Mouse (Mus musculus): ENCODE results near the gene Ak1.

The Ak1 gene

DNA sequence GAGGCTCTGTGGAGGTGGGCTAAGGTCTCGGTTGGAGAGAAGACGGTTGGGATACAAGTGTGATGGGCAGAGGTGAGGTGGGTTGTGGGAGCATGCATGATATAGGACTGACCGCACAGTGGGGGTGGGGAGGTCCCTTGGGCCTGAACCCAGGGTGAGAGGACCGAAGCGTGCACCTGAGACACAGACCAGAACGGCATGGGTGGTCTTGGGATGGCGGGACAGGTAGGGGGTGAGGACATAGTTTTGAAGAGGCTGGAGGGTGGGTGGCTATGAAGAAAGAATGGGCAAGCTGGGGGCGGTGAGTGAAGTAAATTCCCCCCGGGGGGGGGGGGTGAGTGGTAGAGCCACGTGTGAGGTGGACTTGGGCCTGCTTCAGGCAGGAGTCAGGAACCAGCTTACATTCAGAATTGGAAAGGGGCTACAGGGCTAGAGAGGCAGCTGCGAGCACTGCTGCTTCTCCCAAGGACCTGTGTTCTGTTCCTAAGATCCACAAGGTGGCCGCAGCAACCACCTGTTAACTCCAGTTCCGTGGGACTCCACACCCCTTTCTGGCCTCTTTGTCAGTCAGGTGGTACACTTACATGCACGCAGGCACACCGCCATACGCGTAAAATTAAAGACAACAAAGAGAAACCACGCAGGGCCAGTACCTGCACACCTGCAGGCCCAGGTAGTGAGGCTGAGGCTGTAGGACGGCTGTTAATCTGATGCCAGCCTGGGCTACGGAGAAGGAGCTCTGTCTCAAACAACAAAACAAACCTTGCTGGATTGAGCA, 5.9 kb downstream of the Ak1 start:
- DNase-seq (ENCODE audit: low spot score in 2 of 2) = no peak

DNA sequence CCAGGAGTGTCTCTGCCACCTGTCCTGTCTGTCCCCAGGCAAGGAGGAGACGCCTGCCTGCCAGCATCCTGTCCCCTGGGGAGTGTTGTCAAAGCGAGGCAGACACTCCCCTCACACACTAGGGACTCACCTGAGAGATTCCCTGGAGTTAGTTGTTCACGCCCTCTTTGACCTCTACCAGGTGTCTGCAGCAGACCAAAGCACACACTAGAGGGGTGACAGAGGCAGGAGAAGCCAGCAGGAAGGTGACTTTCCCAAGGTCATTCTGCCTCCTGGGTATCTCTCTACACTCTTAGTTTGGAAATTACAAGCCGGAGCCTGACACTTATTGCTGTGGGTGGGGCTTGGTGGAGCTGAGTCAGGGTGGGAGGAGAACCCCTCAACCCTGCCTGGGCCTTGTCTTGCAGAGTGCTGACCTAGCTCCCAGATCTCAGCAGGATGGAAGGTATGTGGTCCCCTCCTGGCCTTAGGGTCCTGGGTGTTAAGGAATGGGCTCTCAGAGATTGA, 6.5 kb downstream of the Ak1 start:
- no peak for DNase-seq (ENCODE audit: low spot score in 2 of 2)

DNA sequence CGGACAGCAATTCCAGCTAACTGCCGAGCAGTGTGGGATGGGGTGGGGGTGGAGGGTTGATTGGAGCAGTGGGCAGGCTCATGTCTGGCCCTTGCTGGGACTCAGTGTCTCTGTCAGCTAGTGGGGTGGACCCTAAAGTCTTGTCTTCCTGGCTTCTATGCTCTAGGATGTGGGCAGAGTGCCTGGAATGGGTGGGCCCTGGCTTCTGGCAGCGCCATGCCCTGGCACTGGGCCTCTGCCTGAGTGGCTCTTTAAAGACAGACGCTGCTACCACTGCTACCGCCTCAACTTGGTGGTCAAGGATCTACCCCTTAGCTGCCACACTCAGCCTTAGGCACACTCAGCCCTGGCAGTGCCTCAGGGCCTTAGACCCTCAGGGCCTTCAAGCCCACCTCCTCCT, 7.2 kb downstream of the Ak1 start:
- DNase-seq (ENCODE audit: low spot score in 2 of 2) = no peak

DNA sequence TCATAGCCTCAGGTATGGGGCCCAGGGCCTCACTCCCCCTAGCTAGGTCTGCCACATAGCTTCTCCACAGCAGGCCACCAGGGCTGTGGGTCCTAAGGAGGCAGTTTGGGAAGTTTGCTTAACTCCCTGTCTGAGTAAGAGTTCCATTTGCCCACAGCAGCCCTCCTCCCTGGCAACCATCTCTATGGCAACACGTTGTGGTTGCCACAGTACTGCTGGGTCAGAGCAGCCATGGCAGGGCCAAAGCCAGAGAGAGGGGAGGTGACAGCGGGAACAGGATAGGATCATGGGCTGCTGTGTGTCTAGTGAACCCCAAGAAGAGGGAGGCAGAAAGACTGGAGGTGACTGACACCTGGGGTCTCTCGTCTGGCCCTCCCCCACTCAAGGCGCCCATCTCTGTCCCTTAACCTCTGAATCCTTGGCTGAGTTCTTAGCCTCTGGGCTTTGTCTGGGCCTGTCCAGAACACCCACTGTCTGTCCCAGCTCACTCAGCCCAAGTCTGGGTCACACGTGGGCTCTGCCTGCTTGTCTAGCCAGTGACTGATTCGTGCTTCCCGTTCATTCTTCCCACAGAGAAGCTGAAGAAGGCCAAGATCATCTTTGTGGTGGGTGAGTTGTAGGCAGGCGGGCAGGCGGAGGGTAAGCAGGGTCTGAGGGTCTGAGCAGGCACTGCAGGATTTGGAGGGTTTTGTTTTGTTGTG, 7.9 kb downstream of the Ak1 start:
- no peak for DNase-seq (ENCODE audit: low spot score in 2 of 2)

DNA sequence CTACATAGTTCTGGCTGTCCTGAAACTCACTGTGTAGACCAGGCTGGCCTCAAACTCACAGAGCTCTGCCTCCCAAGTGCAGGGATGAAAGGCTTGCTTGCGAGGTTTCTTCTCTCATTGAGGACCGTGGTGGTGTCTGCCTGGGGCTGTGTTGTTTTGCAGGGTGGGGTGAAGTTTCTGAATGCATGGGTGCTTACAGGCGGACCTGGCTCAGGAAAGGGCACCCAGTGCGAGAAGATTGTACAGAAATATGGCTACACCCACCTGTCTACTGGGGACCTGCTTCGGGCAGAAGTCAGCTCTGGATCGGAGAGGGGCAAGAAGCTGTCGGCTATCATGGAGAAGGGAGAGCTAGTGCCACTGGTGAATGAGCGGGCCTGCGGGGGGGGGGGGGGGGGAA, 8.5 kb downstream of the Ak1 start:
- DNase-seq (ENCODE audit: low spot score in 2 of 2) = no peak

DNA sequence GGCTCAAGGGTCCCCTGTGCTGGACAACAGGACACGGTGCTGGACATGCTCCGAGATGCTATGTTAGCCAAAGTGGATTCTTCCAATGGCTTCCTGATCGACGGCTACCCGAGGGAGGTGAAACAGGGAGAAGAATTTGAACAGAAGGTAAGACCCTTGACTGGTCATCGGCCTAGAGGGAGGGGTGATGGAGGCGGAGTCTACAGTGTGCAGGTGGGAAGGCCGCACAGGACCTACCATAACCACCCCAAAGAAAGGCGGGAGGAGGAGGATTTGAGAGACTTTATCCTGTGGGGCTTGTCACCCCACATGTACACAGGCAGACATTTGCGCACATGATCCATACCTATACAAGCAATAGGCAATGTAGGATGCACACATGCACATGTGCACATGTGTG, 9.5 kb downstream of the Ak1 start:
- DNase-seq (ENCODE audit: low spot score in 2 of 2) = no peak

DNA sequence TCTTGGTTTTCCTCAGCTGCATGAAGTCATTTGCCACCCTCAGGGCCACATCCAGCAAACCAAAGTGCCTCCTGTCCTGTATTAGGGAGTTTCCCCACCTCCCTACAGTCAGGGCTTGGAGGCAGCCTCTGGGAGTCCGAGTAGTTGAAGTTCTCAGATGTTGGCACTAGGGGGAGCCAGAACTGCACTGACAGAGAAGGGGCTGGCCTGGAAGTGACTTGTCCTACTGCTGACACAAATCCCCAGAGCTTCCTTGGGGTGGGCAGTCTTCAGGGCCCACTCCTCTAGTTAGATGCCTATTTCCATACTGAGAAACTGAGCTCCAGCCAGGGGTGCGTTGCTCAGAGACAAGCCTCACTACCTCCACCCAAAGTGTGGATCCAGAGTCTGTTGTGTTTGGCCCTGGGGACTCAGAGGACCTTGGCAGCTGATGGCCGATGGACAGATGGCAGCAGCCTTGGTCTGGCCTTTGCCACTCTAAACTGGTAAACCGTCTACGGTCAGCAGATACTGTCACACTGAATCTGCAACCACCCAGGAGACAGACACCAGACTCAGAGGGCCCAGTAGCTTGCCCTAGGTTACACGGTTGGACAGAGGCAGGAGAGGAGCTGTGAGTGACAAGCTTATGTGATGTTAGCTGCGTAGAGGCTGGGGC, 10.3 kb downstream of the Ak1 start:
- peak; percentile 68 to 83 for DNase-seq (ENCODE audit: low spot score in 2 of 2)

DNA sequence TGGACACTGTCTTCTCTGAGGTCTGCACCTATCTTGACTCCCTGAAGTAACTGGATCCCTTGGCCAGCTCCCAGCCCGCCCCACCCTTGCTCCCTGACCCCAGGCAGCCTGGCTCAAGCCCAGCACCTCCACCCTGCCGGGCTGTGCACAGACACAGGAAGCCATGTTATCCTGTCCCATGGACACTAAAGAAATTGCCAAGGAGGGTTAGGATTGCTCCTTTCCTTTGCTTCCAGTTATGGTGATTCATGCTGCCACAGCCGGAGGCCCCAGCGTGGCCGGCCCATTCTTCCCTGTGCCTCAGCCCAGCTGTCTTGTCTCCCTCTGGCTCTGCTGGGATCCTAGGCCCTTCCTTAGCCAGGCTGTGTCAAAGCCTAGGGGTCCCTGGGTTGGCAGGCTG, 12.1 kb downstream of the Ak1 start:
- DNase-seq (ENCODE audit: low spot score in 2 of 2) = no peak

DNA sequence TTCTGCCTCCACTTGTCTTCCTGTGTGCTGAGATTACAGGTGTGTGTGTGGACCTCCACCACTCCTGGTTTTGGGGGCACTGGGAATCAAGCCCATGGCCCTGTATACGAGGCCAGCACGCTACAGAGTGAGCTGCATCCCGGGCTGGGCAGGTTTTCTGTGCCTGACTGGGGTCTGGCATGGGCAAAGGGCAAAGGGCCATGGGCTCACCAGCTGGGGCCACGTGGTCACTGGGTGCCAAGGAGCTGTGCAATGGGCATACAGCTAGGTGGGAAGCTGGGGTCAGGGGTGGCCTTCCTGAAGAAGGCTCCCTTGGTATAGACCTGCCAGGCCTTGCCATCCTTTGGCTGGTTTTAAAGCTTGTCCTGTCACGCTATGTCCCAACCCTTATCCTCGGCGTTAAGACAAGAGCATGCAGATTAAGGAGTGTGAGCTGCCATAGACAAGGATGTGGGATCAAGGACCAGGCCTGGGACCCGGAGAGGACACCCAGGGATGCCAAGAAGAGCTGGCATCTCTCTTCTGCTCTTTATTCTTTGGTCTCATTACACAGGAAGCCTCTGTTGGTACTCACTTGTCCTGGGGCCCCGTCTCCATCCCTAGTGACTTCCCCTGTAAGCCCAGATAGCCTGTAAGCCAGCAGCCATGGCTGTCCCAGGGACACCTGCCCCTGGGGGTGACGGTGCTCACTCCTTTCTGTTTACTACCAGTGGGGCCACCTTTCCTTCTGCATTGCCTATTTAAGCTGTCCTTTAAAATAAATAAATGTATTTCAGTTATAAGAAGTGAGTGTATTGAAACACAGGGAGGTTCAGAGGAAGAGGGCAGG, 12.9 kb downstream of the Ak1 start:
- no peak for DNase-seq (ENCODE audit: low spot score in 2 of 2)

DNA sequence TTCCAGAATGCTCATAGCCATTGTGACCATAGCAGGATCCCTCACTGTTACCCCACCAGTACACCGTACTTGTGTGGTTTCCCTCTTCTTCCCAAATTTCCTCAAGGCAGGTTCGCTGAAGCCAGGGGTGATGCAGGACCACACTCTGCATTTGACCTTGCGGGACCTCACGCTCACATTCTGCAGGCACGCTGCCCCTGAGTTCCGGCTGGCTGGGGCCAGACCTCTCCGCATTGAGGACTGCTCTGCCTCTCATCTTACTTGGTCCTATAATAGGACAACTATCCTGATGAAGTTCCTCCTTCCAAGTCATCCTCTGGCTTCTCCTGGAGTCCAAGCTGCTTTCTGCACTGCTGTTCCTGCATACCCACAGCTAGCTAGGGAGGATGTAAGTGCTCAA, 15.1 kb downstream of the Ak1 start:
- DNase-seq (ENCODE audit: low spot score in 2 of 2) = no peak

DNA sequence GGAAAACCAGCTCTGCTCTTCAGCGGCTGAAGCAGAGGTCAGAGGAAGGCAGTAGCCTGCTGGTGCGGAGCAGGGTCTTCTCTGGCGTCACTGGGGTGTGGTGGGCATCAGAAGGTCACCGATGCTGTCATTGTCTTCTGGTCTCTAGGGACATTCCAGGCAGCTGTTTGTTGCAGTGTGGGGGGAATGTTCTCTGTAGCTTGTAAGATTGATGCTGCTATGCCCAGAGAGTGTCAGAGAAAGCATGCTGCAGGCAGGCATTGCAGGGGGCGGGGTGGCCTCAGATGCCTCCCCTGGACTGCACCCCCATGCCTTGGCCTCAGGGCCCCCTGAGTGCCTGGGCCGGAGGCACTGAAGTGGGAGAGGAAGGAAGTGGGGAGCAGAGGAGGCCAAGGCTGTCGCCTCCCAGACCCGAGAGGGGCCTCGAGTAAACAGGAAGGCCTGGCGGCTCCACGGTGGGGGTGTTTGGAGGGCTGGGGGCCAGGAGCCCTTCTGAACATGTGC, 16.3 kb downstream of the Ak1 start:
- DNase-seq (ENCODE audit: low spot score in 2 of 2) = peak; percentile 40 to 77

DNA sequence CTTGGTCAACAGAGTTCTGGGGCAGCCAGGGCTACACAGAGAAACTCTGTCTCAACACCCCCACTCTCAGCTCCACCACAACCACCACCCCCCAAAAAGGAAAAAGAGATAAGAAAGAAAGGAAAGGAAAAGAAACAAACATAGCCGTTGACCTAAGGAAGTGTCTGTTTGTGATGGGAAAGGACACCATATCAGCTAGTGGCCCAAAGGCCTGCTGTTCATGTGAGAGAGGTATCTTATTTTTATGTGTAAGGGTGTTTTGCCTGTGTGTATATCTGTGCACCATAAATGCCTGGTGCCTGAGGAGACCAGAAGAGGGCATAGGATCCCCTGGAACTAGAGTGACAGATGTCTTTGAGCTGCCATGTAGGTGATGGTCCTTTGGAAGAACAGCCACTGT, 18.1 kb downstream of the Ak1 start:
- DNase-seq (ENCODE audit: low spot score in 2 of 2) = no peak

DNA sequence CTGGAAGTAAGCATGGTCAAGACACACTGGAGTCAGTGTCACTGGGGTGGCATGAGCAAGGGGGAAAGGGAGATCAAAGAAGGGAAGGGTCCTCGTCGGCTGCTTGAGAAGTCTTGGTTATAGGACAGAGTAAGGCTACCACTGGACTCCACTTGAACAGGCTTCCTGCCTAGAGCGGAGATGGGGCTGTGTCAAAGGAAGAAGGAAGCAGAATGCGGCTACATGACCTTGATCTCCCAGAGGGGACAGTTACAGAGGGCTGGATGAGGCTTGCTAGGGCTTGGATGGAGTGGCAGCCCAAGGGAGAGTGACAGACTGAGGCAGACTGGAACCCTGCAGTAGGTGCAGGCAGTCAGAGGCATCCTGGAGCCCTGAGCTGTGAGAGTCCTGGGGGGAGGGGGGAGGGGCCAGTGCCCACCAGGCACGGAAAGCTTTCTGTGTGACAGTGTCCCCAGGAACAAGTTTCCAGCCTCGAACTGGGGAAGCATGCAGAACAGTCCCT, 19.0 kb downstream of the Ak1 start:
- no peak for DNase-seq (ENCODE audit: low spot score in 2 of 2)

DNA sequence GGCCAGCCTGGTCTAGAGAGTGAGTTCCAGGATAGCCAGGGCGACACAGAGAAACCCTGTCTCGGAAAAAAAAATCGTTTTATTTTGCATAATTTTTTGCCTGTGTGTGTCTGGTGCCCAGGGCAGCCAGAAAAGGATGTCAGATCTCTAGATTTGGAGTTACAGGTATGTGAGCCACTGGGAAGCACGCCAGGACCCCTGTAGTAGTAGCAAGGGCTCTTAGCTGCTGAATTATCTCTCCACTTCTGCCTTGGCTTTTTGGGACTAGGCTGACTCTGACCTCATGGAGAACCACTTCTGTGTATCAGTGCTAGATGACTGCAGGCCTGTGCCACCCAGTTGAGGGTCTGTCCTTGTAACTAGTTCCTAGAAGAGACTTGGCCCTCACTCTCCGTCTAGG, 20.3 kb downstream of the Ak1 start:
- DNase-seq (ENCODE audit: low spot score in 2 of 2) = no peak

DNA sequence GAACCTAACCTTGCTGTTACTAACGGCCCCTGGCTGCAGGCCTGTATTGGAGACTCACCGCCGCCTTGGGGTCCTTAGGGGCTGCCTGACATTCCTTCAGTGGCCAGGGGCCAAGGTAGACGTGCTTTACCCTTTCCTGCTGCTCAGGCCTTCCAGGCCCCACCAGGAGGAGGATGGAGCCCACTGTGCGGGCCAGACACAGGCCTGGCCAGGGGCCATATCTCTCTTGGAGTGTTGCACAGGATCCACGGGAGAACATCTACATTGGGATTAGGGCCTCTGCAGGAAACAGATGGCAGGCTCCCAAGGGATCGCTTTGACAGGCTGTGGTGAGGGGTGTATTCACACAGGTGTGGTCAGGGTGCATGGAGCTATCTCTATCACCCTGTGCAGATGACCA, 21.3 kb downstream of the Ak1 start:
- DNase-seq (ENCODE audit: low spot score in 2 of 2) = no peak

DNA sequence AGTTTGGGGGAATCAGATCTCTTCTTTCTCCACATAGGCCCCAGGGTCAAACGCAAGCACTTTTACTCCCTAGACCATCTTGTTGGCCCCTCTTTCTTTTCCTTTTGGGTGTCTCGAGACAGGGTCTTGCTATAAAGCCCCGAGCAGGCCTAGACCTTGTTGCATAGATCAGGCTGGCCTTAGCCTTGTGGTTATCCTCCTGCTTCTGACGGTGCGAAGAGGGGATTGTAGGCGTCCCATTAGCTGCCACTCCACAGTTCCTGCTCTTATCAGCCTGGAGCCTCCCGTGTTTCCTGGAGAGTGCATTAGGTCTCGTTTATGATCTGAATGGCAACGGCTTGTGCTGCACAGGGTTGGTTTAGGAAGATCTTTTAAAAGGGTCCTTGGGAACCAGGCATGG, 22.5 kb downstream of the Ak1 start:
- DNase-seq (ENCODE audit: low spot score in 2 of 2) = no peak

DNA sequence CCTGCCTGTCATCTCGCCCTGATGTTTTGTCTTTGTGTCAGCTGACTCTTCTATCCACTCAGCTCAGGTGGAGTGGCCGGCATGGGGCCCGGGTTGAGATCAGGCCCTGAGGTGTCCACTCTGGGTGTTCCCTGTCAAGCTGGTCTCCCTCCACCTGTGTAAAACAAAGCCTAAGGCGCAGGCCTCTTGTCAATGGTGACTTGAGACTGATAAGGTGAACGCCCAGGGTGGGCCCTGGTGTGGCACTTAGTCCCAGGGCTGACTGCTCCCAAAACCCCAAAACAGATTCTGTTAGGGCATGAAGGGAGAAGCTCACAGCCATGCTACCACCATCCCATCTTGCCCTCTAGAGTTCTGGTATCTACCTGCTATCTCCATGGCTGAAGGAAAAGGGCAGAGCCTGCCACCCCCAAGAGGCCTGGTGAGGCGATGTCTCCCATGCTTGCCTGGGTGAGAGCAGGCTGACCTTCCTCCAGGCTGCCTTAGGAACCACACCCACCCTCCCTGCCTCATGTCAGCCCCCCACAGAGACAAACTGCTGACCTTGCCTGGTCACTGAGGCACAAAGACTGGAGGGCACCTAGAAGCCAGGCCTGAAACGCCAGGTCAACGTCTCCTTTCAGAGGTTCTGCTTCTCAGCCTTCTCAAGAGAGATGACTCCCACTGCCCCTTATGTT, 23.4 kb downstream of the Ak1 start:
- no peak for DNase-seq (ENCODE audit: low spot score in 2 of 2)

DNA sequence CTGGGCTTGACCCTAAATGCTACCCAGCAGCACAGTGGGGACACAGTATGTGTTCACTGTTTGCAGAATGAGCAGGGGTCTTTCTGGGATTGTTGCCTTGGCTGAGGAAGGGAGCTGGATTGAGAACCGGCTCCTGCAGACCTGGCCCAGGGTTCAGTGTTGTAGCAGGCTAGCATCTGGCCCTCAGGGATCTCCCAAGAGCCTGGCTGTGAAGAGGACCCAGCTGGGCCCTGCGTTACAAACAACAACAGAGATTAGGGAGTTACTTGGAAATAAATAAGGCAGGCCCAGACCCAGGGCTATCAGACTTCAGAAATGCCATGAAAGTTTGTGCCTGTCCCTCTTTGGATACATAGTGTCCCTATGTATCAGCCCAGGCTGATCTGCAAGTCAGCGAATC, 24.1 kb downstream of the Ak1 start:
- DNase-seq (ENCODE audit: low spot score in 2 of 2) = no peak

DNA sequence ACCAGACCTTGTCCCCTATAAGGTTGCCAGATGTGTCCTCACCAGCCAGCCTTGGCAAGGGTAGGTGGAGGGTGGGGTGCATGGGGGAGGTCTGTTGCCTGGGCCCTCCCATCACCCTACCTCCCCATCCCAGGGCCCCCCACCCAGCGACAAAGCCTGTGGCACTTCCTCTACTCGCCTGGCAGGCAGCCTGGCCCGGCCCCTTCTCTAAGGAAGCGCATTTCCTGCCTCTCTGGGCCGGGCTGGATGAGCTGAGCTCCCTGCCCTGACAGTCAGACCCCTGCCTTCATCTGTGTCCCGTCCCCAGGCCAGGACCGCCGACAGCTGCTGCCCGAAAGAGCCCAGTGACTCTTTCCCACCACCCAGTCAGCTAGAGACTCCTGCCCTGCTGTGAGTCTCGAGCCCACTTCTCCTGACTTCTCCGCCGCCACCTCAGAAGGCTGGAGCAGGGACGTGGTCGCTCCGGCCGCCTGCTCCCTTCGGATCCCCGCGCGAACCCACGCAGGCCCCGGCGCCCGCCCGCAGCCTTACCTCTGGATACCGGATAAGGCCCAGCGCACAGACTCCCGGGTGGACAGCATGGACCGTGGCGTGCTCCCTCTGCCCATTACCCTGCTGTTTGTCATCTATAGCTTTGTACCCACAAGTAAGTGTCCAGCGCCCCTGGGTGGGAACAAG, 25.0 kb downstream of the Ak1 start, which contains the start of gene Eng:
Gene Eng, plus strand, starts transcription at position 217 of the 678 bp plus-strand sequence.
- DNase-seq (ENCODE audit: low spot score in 2 of 2) = peak; percentile 46 to 58

DNA sequence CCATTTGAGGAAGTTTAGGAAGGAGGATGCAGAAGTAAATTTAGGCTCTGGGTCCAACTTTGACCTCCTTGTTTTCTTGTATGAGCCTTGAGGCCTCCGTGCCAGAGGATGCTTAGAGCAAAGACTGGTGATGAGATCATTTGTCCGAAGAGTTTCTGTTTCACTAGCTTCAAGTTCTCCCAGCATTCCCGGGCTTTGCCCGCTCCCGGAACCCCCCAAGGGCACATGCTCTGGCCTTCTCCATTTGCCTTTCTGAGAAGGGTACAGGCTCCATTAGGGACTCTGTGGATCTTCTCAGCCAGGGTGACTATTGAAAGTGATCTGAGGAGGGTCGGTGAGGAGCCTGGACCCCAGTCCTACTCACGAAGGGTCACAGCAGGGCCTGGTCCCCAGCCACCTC, 25.8 kb downstream of the Ak1 start:
- DNase-seq (ENCODE audit: low spot score in 2 of 2) = no peak

Measured in spleen, postnatal 10 days (tissue).